Mouse (Mus musculus) ES-E14 (cell line): ENCODE data around the gene Map2k5.

ENCODE experiments used
- CHD2 ChIP-seq: IDR thresholded peaks from 2 replicates; pipeline ENCODE4 v1.6.1; 2014; ENCODE audit warnings: mild to moderate bottlenecking, low read depth, low read length, inconsistent platforms
- MAFK ChIP-seq: IDR thresholded peaks from 2 replicates; pipeline ENCODE4 v1.6.1; 2014; ENCODE audit warnings: mild to moderate bottlenecking, low read depth, low read length, inconsistent platforms; ENCODE audit not compliant: insufficient read depth
- ZC3H11A ChIP-seq: IDR thresholded peaks from 2 replicates; pipeline ENCODE4 v1.6.1; 2012; ENCODE audit warnings: low read depth, mild to moderate bottlenecking, inconsistent platforms, low read length, borderline replicate concordance
- ZNF384 ChIP-seq: IDR thresholded peaks from 2 replicates; pipeline ENCODE4 v1.6.1; 2012; ENCODE audit warnings: low read depth, low read length, inconsistent platforms

DNA sequence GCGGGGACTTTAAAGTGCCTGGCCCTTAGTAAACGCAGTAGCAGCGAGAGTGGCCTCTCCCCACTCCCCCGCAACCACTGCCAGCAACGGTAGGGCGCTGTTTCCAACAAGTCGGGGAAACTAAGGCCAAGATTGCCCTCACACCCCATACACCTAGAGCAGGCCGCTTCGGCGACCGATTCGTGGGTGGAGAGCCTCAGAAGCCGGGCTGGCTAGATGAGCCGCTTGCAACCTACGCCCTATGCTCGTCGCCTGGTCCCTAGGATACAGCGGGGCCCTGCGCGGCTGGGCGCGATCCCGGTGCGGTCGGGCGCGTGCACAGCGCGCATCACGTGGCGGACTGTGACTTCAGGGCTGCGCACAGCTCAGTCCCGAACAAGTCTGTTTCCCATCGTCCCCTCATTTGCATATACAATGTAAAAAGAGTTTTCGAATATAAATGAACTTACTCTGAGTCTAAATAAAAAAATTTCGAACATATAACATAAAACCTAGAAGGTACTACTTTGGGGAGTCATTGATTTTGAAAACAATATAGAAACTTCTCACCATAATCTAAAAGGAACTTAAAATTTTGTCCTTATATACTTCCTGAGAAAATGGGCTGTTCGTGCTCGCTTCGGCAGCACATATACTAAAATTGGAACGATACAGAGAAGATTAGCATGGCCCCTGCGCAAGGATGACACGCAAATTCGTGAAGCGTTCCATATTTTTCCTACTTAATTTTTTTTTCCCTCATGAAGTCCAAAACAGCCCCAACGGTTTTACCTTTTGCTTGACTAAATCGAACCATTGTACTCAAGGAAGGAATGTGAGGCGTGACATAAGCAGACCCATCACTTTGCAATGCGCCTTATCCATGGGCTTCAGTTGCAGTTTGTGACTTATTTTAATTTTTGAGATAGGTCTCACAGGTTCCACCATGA is 244.8 kb downstream of the Map2k5 start:
- TF ChIP-seq MAFK = 0 out of 2 replicates have a peak, but pooled peaks have one; percentile 11
- no peak for TF ChIP-seq CHD2
- TF ChIP-seq ZNF384 = no peak
- no peak for TF ChIP-seq ZC3H11A
